Mouse (Mus musculus): ENCODE measurements at regions not wholly inside any gene's neighbourhood (a gene's known extent, or its start where the extent isn't known, plus 50 kb on each side); places are given as distances from the start of the nearest gene placed in this dataset.

- Histone ChIP-seq H3K79me2 (ENCODE audit: control insufficient read depth, insufficient read depth, low read length, poor library complexity) (no peaks in the 10 kb centered on the region), H3K36me3 (ENCODE audit: control insufficient read depth in 1 of 2, insufficient read depth in 2 of 2, low read length in 2 of 2) (no peaks in the 10 kb centered on the region), H3K4me3 (ENCODE audit: control insufficient read depth in 1 of 2, insufficient read depth in 1 of 2, low read depth in 2 of 2, low read length in 2 of 2) (no peak overlapping the region), H3K27ac (ENCODE audit: control insufficient read depth, low read depth, low read length) (no peak overlapping the region), H3K9me3 (replicated peaks; ENCODE audit: insufficient read depth, low read length) (no peaks in the 10 kb centered on the region), H3K27me3 (ENCODE audit: control insufficient read depth in 1 of 2, insufficient read depth in 2 of 2, low read length in 2 of 2) (0 out of 4 replicates have a peak, but pooled peaks cover 0 to 2% of the 10 kb centered on the region in 2 experiments), H3K9ac (ENCODE audit: control insufficient read depth, low read depth, low read length, poor library complexity, severe bottlenecking) (no peak overlapping the region), H3K4me1 (ENCODE audit: control insufficient read depth in 1 of 2, insufficient read depth in 2 of 2, low read length in 2 of 2) (no peaks in the 10 kb centered on the region)
- DNase-seq (ENCODE audit: low read depth, low spot score): no peak
- TF ChIP-seq POLR2A (IDR thresholded peaks at IDR 0.05; ENCODE audit: control insufficient read depth in 1 of 2, insufficient read depth in 1 of 2, low read depth in 1 of 2, low read length in 2 of 2, poor library complexity in 1 of 2) (no peak), ETS1 (IDR thresholded peaks at IDR 0.05; ENCODE audit: low read depth, low read length) (no peak), RAD21 (IDR thresholded peaks at IDR 0.05; ENCODE audit: low read depth, low read length) (no peak), ELF1 (IDR thresholded peaks at IDR 0.05; ENCODE audit: low read depth, low read length) (no peak), CHD2 (IDR thresholded peaks at IDR 0.05; ENCODE audit: low read length) (no peak), RCOR1 (IDR thresholded peaks at IDR 0.05; ENCODE audit: low read depth, low read length) (no peak), USF1 (IDR thresholded peaks at IDR 0.05; ENCODE audit: low read depth, low read length) (no peak), ZNF384 (IDR thresholded peaks at IDR 0.05; ENCODE audit: low read depth, low read length) (no peak), MYC (IDR thresholded peaks at IDR 0.05; ENCODE audit: low read depth, low read length) (no peak), KAT2A (conservative IDR thresholded peaks at IDR 0.05; ENCODE audit: low read depth, low read length) (no peak), GATA1 (IDR thresholded peaks at IDR 0.05; ENCODE audit: low read depth, low read length) (no peak), MAX (IDR thresholded peaks at IDR 0.05; ENCODE audit: low read length) (no peak), TCF12 (IDR thresholded peaks at IDR 0.05; ENCODE audit: low read depth, low read length) (no peak), HCFC1 (IDR thresholded peaks at IDR 0.05; ENCODE audit: low read depth, low read length) (no peak)
Observed at GRCm38 (mm10) chr15:64512615-64513014, 304.9 kb upstream of the Gm21798 start.

GRCm38 (mm10) chr15:64513501-64514097 is 303.9 kb upstream of the Gm21798 start:
- Histone ChIP-seq H3K27ac (ENCODE audit: control insufficient read depth, low read depth, low read length) (no peak overlapping the region), H3K9ac (ENCODE audit: control insufficient read depth, low read depth, low read length, poor library complexity, severe bottlenecking) (no peak overlapping the region), H3K4me1 (ENCODE audit: control insufficient read depth in 1 of 2, insufficient read depth in 2 of 2, low read length in 2 of 2) (no peaks in the 10 kb centered on the region), H3K9me3 (replicated peaks; ENCODE audit: insufficient read depth, low read length) (no peaks in the 10 kb centered on the region), H3K36me3 (ENCODE audit: control insufficient read depth in 1 of 2, insufficient read depth in 2 of 2, low read length in 2 of 2) (no peaks in the 10 kb centered on the region), H3K4me3 (ENCODE audit: control insufficient read depth in 1 of 2, insufficient read depth in 1 of 2, low read depth in 2 of 2, low read length in 2 of 2) (no peak overlapping the region), H3K79me2 (ENCODE audit: control insufficient read depth, insufficient read depth, low read length, poor library complexity) (no peaks in the 10 kb centered on the region), H3K27me3 (ENCODE audit: control insufficient read depth in 1 of 2, insufficient read depth in 2 of 2, low read length in 2 of 2) (no peaks in the 10 kb centered on the region)
- DNase-seq (ENCODE audit: low read depth, low spot score): no peak
- TF ChIP-seq POLR2AphosphoS2 (IDR thresholded peaks at IDR 0.05; ENCODE audit: low read length): no peak
- TF ChIP-seq NELFE (IDR thresholded peaks at IDR 0.05; ENCODE audit: low read depth, low read length): no peak
- TF ChIP-seq TCF12 (IDR thresholded peaks at IDR 0.05; ENCODE audit: low read depth, low read length): no peak
- TF ChIP-seq MXI1 (IDR thresholded peaks at IDR 0.05; ENCODE audit: low read depth, low read length): no peak
- TF ChIP-seq CHD2 (IDR thresholded peaks at IDR 0.05; ENCODE audit: low read length): no peak
- TF ChIP-seq SMC3 (IDR thresholded peaks at IDR 0.05; ENCODE audit: low read depth, low read length): no peak
- TF ChIP-seq ELF1 (IDR thresholded peaks at IDR 0.05; ENCODE audit: low read depth, low read length): no peak
- no peak for TF ChIP-seq MAZ (IDR thresholded peaks at IDR 0.05; ENCODE audit: low read depth, low read length)
- TF ChIP-seq ZC3H11A (IDR thresholded peaks at IDR 0.05; ENCODE audit: low read depth, low read length): no peak
- no peak for TF ChIP-seq ZNF384 (IDR thresholded peaks at IDR 0.05; ENCODE audit: low read depth, low read length)
- TF ChIP-seq KAT2A (conservative IDR thresholded peaks at IDR 0.05; ENCODE audit: low read depth, low read length): no peak
- TF ChIP-seq MYC (IDR thresholded peaks at IDR 0.05; ENCODE audit: low read depth, low read length): no peak

Data from MEL (cell line).